Mouse (Mus musculus) intestine, embryonic 14.5 days (tissue): ENCODE measurements at regions not wholly inside any gene's neighbourhood (a gene's known extent, or its start where the extent isn't known, plus 50 kb on each side); places are given as distances from the start of the nearest gene placed in this dataset.
A peak's percentile ranks its signal among the peaks of the same experiment; 100 is the strongest.

Experiments used
- ATAC-seq: fragments of 200-750 bp; cut with Nextera tagmentation; replicated peaks from 2 replicates; pipeline ENCODE4 v1.8.0; 2017; ENCODE audit warnings: low read depth, moderate number of reproducible peaks, moderate TSS enrichment, moderate library complexity; ENCODE audit not compliant: low FRiP score, low TSS enrichment
- DNase-seq: peaks from one replicate; pipeline ENCODE4 v3.0.0-alpha.2; 2018; ENCODE audit warnings: low spot score
- H3K27ac ChIP-seq: fragments of 300-500 bp; sonication (generic); 2 replicates; pipeline ENCODE4 v1.5.1; 2014; ENCODE audit warnings: low read depth, mild to moderate bottlenecking, control low read depth
- H3K27me3 ChIP-seq: fragments of 300-500 bp; sonication (generic); replicated peaks from 2 replicates; pipeline ENCODE4 v1.6.1; 2014; ENCODE audit warnings: low read length, control low read depth; ENCODE audit not compliant: control insufficient read depth, insufficient read depth
- H3K36me3 ChIP-seq: fragments of 300-500 bp; sonication (generic); 2 replicates; pipeline ENCODE4 v1.6.1; 2014; ENCODE audit warnings: low read length, control low read depth; ENCODE audit not compliant: control insufficient read depth, insufficient read depth
- H3K4me1 ChIP-seq: fragments of 300-500 bp; sonication (generic); replicated peaks from 2 replicates; pipeline ENCODE4 v1.6.1; 2014; ENCODE audit warnings: low read length, control low read depth, mixed read lengths; ENCODE audit not compliant: control insufficient read depth, insufficient read depth
- H3K4me2 ChIP-seq: fragments of 300-500 bp; sonication (generic); 2 replicates; pipeline ENCODE4 v1.6.1; 2014; ENCODE audit warnings: low read length
- H3K4me3 ChIP-seq: fragments of 300-500 bp; sonication (generic); 2 replicates; pipeline ENCODE4 v1.5.1; 2014; ENCODE audit warnings: low read depth, low read length, control low read depth, mixed read lengths
- H3K9ac ChIP-seq: fragments of 300-500 bp; sonication (generic); 2 replicates; pipeline ENCODE4 v1.6.1; 2014; ENCODE audit warnings: mild to moderate bottlenecking, low read length
- H3K9me3 ChIP-seq: fragments of 300-500 bp; sonication (generic); 2 replicates; pipeline ENCODE4 v1.6.1; 2016; ENCODE audit warnings: low read length, control low read depth; ENCODE audit not compliant: control insufficient read depth
- WGBS: fragments of 180-500 bp; shearing (Covaris S2); extraction: QIAGEN DNeasy Blood & Tissue Kit; methylation state at CpG from one replicate; pipeline ENCODE4 v1.1.7; 2014; 5-methylcytosine and 5-hydroxymethylcytosine counted together

DNA sequence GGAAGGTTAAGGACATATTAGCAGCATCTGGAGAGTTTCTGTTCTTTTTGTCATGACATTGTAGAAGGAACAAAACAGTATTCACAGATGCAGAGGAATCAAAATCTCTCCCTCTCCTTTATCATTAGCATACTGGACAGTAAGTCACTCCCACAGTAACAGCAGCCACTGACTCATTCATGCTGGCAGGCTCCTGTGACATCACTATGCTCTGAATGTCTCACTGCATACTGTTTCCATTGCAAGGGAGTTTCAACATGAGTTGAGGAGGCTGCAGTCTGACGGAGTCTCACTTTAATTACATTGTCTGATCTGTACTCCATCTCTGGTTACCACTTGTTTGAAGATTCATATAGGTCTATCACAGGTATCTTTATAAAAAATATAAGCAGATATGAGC lies 450.1 kb upstream of the Pou3f2 start:
- Histone ChIP-seq H3K4me1 (no peaks in the 10 kb centered on the region), H3K4me3 (no peak overlapping the region), H3K27me3 (no peaks in the 10 kb centered on the region), H3K9ac (no peak overlapping the region), H3K4me2 (no peak overlapping the region), H3K36me3 (no peaks in the 10 kb centered on the region), H3K27ac (no peak overlapping the region), H3K9me3 (no peaks in the 10 kb centered on the region)
- ATAC-seq (no peak), DNase-seq (no peak)
- WGBS, result 79% methylated on average over 1 of the region's 1 CpGs

GRCm38 (mm10) chr4:22924181-22924580 lies 436.0 kb upstream of the Pou3f2 start:
- no peak overlapping the region for H3K4me3 ChIP-seq
- H3K4me1 ChIP-seq, result no peaks in the 10 kb centered on the region
- WGBS, result 86% methylated on average over 8 of the region's 8 CpGs
- H3K9ac ChIP-seq, result no peak overlapping the region
- no peak overlapping the region for H3K27ac ChIP-seq
- H3K4me2 ChIP-seq, result no peak overlapping the region
- ATAC-seq (no peak), DNase-seq (no peak)
- no peaks in the 10 kb centered on the region for H3K9me3 ChIP-seq
- H3K36me3 ChIP-seq, result no peaks in the 10 kb centered on the region
- no peaks in the 10 kb centered on the region for H3K27me3 ChIP-seq

- no peaks in the 10 kb centered on the region for H3K27me3 ChIP-seq
- DNase-seq, result no peak
- no peaks in the 10 kb centered on the region for H3K4me1 ChIP-seq
- no peak overlapping the region for H3K9ac ChIP-seq
- no peaks in the 10 kb centered on the region for H3K9me3 ChIP-seq
- no peak overlapping the region for H3K27ac ChIP-seq
- H3K4me2 ChIP-seq, result no peak overlapping the region
- H3K4me3 ChIP-seq, result no peak overlapping the region
- H3K36me3 ChIP-seq, result no peaks in the 10 kb centered on the region
- WGBS, result 65% methylated on average over 5 of the region's 5 CpGs
- ATAC-seq, result no peak
Measured at GRCm38 (mm10) chr4:22914886-22915285, 426.7 kb upstream of the Pou3f2 start.

GRCm38 (mm10) chr4:22892694-22893046 lies 404.5 kb upstream of the Pou3f2 start:
- H3K4me3 ChIP-seq, result no peak overlapping the region
- no peak overlapping the region for H3K9ac ChIP-seq
- no peaks in the 10 kb centered on the region for H3K27me3 ChIP-seq
- H3K36me3 ChIP-seq, result no peaks in the 10 kb centered on the region
- no peaks in the 10 kb centered on the region for H3K4me1 ChIP-seq
- no peak for DNase-seq
- H3K4me2 ChIP-seq, result no peak overlapping the region
- WGBS, result 90% methylated on average over 4 of the region's 4 CpGs
- no peak overlapping the region for H3K27ac ChIP-seq
- no peak for ATAC-seq
- H3K9me3 ChIP-seq, result no peaks in the 10 kb centered on the region

GRCm38 (mm10) chr4:22891974-22892693 lies 404.0 kb upstream of the Pou3f2 start:
- DNase-seq, result no peak
- no peaks in the 10 kb centered on the region for H3K9me3 ChIP-seq
- no peaks in the 10 kb centered on the region for H3K36me3 ChIP-seq
- WGBS, result 55% methylated on average over 3 of the region's 3 CpGs
- H3K4me3 ChIP-seq, result no peak overlapping the region
- no peak overlapping the region for H3K9ac ChIP-seq
- H3K4me1 ChIP-seq, result no peaks in the 10 kb centered on the region
- ATAC-seq, result no peak
- H3K27me3 ChIP-seq, result no peaks in the 10 kb centered on the region
- no peak overlapping the region for H3K4me2 ChIP-seq
- no peak overlapping the region for H3K27ac ChIP-seq

GRCm38 (mm10) chr4:22880692-22881091 lies 392.5 kb upstream of the Pou3f2 start:
- WGBS, result 52% methylated on average over 7 of the region's 7 CpGs
- no peak for DNase-seq
- no peak for ATAC-seq

GRCm38 (mm10) chr4:22875392-22875791 lies 387.2 kb upstream of the Pou3f2 start:
- Histone ChIP-seq H3K9me3 (no peaks in the 10 kb centered on the region), H3K27me3 (no peaks in the 10 kb centered on the region), H3K9ac (no peak overlapping the region), H3K27ac (no peak overlapping the region), H3K4me3 (no peak overlapping the region), H3K36me3 (no peaks in the 10 kb centered on the region), H3K4me2 (no peak overlapping the region), H3K4me1 (no peaks in the 10 kb centered on the region)
- DNase-seq (no peak), ATAC-seq (no peak)
- WGBS, result 68% methylated on average over 3 of the region's 3 CpGs

More at GRCm38 (mm10) chr4:22880692-22881091, 392.5 kb upstream of the Pou3f2 start:
- Histone ChIP-seq H3K4me1 (no peaks in the 10 kb centered on the region), H3K9ac (no peak overlapping the region), H3K4me3 (no peak overlapping the region), H3K4me2 (no peak overlapping the region), H3K9me3 (no peaks in the 10 kb centered on the region), H3K36me3 (no peaks in the 10 kb centered on the region), H3K27ac (no peak overlapping the region), H3K27me3 (no peaks in the 10 kb centered on the region)

DNA sequence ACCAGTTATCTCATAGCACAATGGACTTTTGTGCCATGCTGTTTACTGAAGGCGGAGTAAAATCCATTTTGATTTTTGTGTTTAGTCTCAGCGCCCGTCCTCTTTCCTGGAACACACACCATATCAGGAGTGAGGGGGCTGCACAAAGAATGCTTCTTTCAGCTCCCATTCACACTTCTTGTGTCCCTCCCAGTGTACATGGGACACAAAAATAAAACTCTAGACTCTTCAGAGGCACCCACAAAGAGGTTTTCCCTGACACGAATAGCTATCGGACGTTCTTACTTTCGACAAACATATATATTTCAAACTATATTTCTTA lies 347.9 kb upstream of the Pou3f2 start:
- 58% methylated on average over 7 of the region's 7 CpGs for WGBS
- no peak for DNase-seq
- H3K4me1 ChIP-seq, result no peaks in the 10 kb centered on the region
- ATAC-seq, result no peak
- no peak overlapping the region for H3K4me3 ChIP-seq
- H3K9me3 ChIP-seq, result no peaks in the 10 kb centered on the region
- no peak overlapping the region for H3K9ac ChIP-seq
- H3K4me2 ChIP-seq, result 0 out of 2 replicates have a peak overlapping the region, but pooled peaks have one; percentile 21
- no peaks in the 10 kb centered on the region for H3K36me3 ChIP-seq
- H3K27ac ChIP-seq, result no peak overlapping the region
- H3K27me3 ChIP-seq, result no peaks in the 10 kb centered on the region

GRCm38 (mm10) chr4:22835381-22836123 lies 347.4 kb upstream of the Pou3f2 start:
- no peaks in the 10 kb centered on the region for H3K27me3 ChIP-seq
- WGBS, result 15% methylated on average over 9 of the region's 9 CpGs
- no peak overlapping the region for H3K27ac ChIP-seq
- no peaks in the 10 kb centered on the region for H3K36me3 ChIP-seq
- no peaks in the 10 kb centered on the region for H3K4me1 ChIP-seq
- 0 out of 2 replicates have a peak overlapping the region, but pooled peaks have one; percentile 21 for H3K4me2 ChIP-seq
- peak; percentile 64 for ATAC-seq
- peak; percentile 58 for DNase-seq
- no peaks in the 10 kb centered on the region for H3K9me3 ChIP-seq
- H3K9ac ChIP-seq, result no peak overlapping the region
- H3K4me3 ChIP-seq, result no peak overlapping the region
